Comparison of ENCODE assay signal across 9 mouse cellular contexts in genomic region chr11:117366426-117366825, GRCm38 (mm10).
DNase-seq lines count a peak whose midpoint lies in the region; ATAC-seq and TF ChIP-seq lines count a peak whose summit lies in the region.
"Had no signal": no experiment of that assay in that cellular context is flagged by ENCODE, and none has a peak within 500 bp of the region (broad histone marks: within the 10 kb centered on the region; RNA-seq: fewer than 3 reads in every experiment).

No protein-coding gene starts in this region.

- H3K27me3 ChIP-seq in hindbrain, embryonic 10.5 days (ENCODE audit: insufficient read depth, poor library complexity, severe bottlenecking), result no peaks in the 10 kb centered on the region
- no peaks in the 10 kb centered on the region for H3K27me3 ChIP-seq in hindbrain, embryonic 12.5 days
- H3K27me3 ChIP-seq in small intestine, adult 2 months (ENCODE audit: control insufficient read depth, insufficient read depth, low read length), result no peaks in the 10 kb centered on the region
- H3K27me3 ChIP-seq in neural tube, embryonic 15.5 days (replicated peaks), result no peaks in the 10 kb centered on the region
- H3K27me3 ChIP-seq: lung, embryonic 15.5 days had no signal

- peak; percentile 53 for DNase-seq in hindbrain, embryonic 10.5 days (ENCODE audit: low spot score)
- peak; percentile 42 for DNase-seq in urinary bladder, postnatal 14 days (ENCODE audit: low spot score)
- no peak for DNase-seq in urinary bladder, postnatal 10 days (ENCODE audit: low spot score)
- no peak for DNase-seq in heart, adult 9 months (ENCODE audit: low spot score in 2 of 2)

- no peak for TF ChIP-seq POLR2A in cortical plate, adult 2 months (IDR thresholded peaks at IDR 0.05; ENCODE audit: extremely low read depth, insufficient read depth, low read length)
- TF ChIP-seq POLR2A in small intestine, adult 2 months (IDR thresholded peaks at IDR 0.05; ENCODE audit: low read depth, low read length), result no peak

- TF ChIP-seq CTCF in cortical plate, adult 2 months (IDR thresholded peaks at IDR 0.05; ENCODE audit: extremely low read depth, insufficient read depth, low read length), result peak; percentile 76
- TF ChIP-seq CTCF in small intestine, adult 2 months (IDR thresholded peaks at IDR 0.05; ENCODE audit: extremely low read depth, insufficient read length, insufficient replicate concordance, low read depth, low read length), result peak; percentile 75; the same call in 1 of the 2 replicates

- WGBS in hindbrain, embryonic 10.5 days, result 23% methylated on average over 3 of the region's 3 CpGs
- 22% methylated on average over 3 of the region's 3 CpGs for WGBS in hindbrain, embryonic 12.5 days
- whole genome bisulfite sequencing in small intestine, adult 2 months, result 24% methylated on average over 3 of the region's 3 CpGs
- 13% methylated on average over 3 of the region's 3 CpGs for WGBS in neural tube, embryonic 15.5 days

- H3K4me3 ChIP-seq in hindbrain, embryonic 10.5 days, result no peak overlapping the region
- no peak overlapping the region for H3K4me3 ChIP-seq in hindbrain, embryonic 12.5 days
- no peak overlapping the region for H3K4me3 ChIP-seq in cortical plate, adult 2 months (ENCODE audit: insufficient read depth, low read length)
- H3K4me3 ChIP-seq in small intestine, adult 2 months (ENCODE audit: low read depth, low read length), result no peak overlapping the region
- no peak overlapping the region for H3K4me3 ChIP-seq in neural tube, embryonic 15.5 days (replicated peaks)
- H3K4me3 ChIP-seq: lung, embryonic 15.5 days had no signal

- H3K4me2 ChIP-seq in hindbrain, embryonic 12.5 days (replicated peaks), result no peak overlapping the region
- no peak overlapping the region for H3K4me2 ChIP-seq in neural tube, embryonic 15.5 days
- H3K4me2 ChIP-seq: lung, embryonic 15.5 days had no signal

- ATAC-seq in hindbrain, embryonic 12.5 days (ENCODE audit: low FRiP score), result no peak
- ATAC-seq in neural tube, embryonic 15.5 days (ENCODE audit: low FRiP score), result no peak

- peaks cover 27% of the 10 kb centered on the region for H3K4me1 ChIP-seq in hindbrain, embryonic 10.5 days (replicated peaks)
- H3K4me1 ChIP-seq in hindbrain, embryonic 12.5 days, result peaks cover 10% of the 10 kb centered on the region; the same call in 1 of the 2 replicates
- H3K4me1 ChIP-seq in cortical plate, adult 2 months (ENCODE audit: control insufficient read depth, insufficient read depth, low read length), result no peaks in the 10 kb centered on the region
- no peaks in the 10 kb centered on the region for H3K4me1 ChIP-seq in small intestine, adult 2 months (ENCODE audit: control insufficient read depth, insufficient read depth, insufficient read length, low read length)
- no peaks in the 10 kb centered on the region for H3K4me1 ChIP-seq in neural tube, embryonic 15.5 days

- H3K36me3 ChIP-seq in hindbrain, embryonic 10.5 days, result peaks cover 21% of the 10 kb centered on the region
- peaks cover 20% of the 10 kb centered on the region for H3K36me3 ChIP-seq in hindbrain, embryonic 12.5 days
- peaks cover 12% of the 10 kb centered on the region for H3K36me3 ChIP-seq in small intestine, adult 2 months (ENCODE audit: control insufficient read depth, insufficient read depth, low read length)
- H3K36me3 ChIP-seq in neural tube, embryonic 15.5 days, result peaks cover 9% of the 10 kb centered on the region

- no peak overlapping the region for H3K27ac ChIP-seq in hindbrain, embryonic 10.5 days
- no peak overlapping the region for H3K27ac ChIP-seq in hindbrain, embryonic 12.5 days
- no peak overlapping the region for H3K27ac ChIP-seq in cortical plate, adult 2 months (ENCODE audit: insufficient read depth, low read length)
- H3K27ac ChIP-seq in small intestine, adult 2 months (ENCODE audit: insufficient read depth, low read depth, low read length), result no peak overlapping the region
- no peak overlapping the region for H3K27ac ChIP-seq in neural tube, embryonic 15.5 days (replicated peaks)
- H3K27ac ChIP-seq: lung, embryonic 15.5 days had no signal

- H3K9me3 ChIP-seq in hindbrain, embryonic 10.5 days, result no peaks in the 10 kb centered on the region
- no peaks in the 10 kb centered on the region; the same call in 1 of the 2 replicates for H3K9me3 ChIP-seq in hindbrain, embryonic 12.5 days (replicated peaks)
- no peaks in the 10 kb centered on the region for H3K9me3 ChIP-seq in neural tube, embryonic 15.5 days (replicated peaks)
- H3K9me3 ChIP-seq: lung, embryonic 15.5 days had no signal

- no peak overlapping the region for H3K9ac ChIP-seq in hindbrain, embryonic 12.5 days
- no peak overlapping the region for H3K9ac ChIP-seq in neural tube, embryonic 15.5 days (replicated peaks)
- H3K9ac ChIP-seq: lung, embryonic 15.5 days had no signal

Comparison
In these comparisons a context has a peak if more than half of its experiments do, and no peak if none do; other contexts are left out.
1. DNase-seq: peak in hindbrain, embryonic 10.5 days (single experiment) and urinary bladder, postnatal 14 days (single experiment); none in urinary bladder, postnatal 10 days (single experiment) and heart, adult 9 months (0 of 2).